In genomic region chr8:88269107-88269875, GRCm38 (mm10) we compare ENCODE assay signal across 9 mouse cellular contexts. TPM values are rescaled to one million over a fixed set of nuclear protein-coding genes. Genes with fewer than 3 reads are reported as not detected.
DNase-seq lines count a peak whose midpoint lies in the region; ATAC-seq and TF ChIP-seq lines count a peak whose summit lies in the region.
"Had no signal": no experiment of that assay in that cellular context is flagged by ENCODE, and none has a peak within 500 bp of the region (broad histone marks: within the 10 kb centered on the region; RNA-seq: fewer than 3 reads in every experiment).

No protein-coding gene starts in this region.

- H3K9ac ChIP-seq in liver, postnatal 0 days (replicated peaks), result no peak overlapping the region
- no peak overlapping the region for H3K9ac ChIP-seq in liver, embryonic 12.5 days
- H3K9ac ChIP-seq: lung, embryonic 15.5 days had no signal

- no peak for ATAC-seq in liver, postnatal 0 days
- ATAC-seq in liver, embryonic 12.5 days, result no peak

- no peak overlapping the region for H3K27ac ChIP-seq in liver, postnatal 0 days (ENCODE audit: low read depth)
- no peak overlapping the region for H3K27ac ChIP-seq in liver, embryonic 12.5 days
- H3K27ac ChIP-seq: lung, embryonic 15.5 days had no signal

- H3K27me3 ChIP-seq in liver, postnatal 0 days (ENCODE audit: insufficient read depth, low read length), result peaks cover 13% of the 10 kb centered on the region
- H3K27me3 ChIP-seq in liver, embryonic 12.5 days (replicated peaks), result peaks cover 26% of the 10 kb centered on the region
- H3K27me3 ChIP-seq in C2C12 (ENCODE audit: control insufficient read depth, insufficient read depth, insufficient read length), result no peaks in the 10 kb centered on the region

- H3K36me3 ChIP-seq in liver, postnatal 0 days (replicated peaks; ENCODE audit: insufficient read depth, low read length), result no peaks in the 10 kb centered on the region
- no peaks in the 10 kb centered on the region for H3K36me3 ChIP-seq in liver, embryonic 12.5 days
- no peaks in the 10 kb centered on the region for H3K36me3 ChIP-seq in C2C12 (ENCODE audit: control insufficient read depth, insufficient read depth)
- H3K36me3 ChIP-seq: lung, embryonic 15.5 days had no signal

- 52% methylated on average over 7 of the region's 7 CpGs for WGBS in liver, postnatal 0 days (ENCODE audit: insufficient replicate concordance)
- 51% methylated on average over 7 of the region's 7 CpGs for WGBS in liver, embryonic 12.5 days (ENCODE audit: insufficient replicate concordance)

- H3ac ChIP-seq in C2C12 (ENCODE audit: control insufficient read depth, insufficient read length, low read depth), result no peak overlapping the region

- peaks cover 16% of the 10 kb centered on the region for H3K4me1 ChIP-seq in liver, postnatal 0 days (ENCODE audit: insufficient read depth)
- H3K4me1 ChIP-seq in liver, embryonic 12.5 days, result peaks cover 34% of the 10 kb centered on the region

- peaks cover 21% of the 10 kb centered on the region for H3K79me2 ChIP-seq in C2C12 (ENCODE audit: control insufficient read depth, insufficient read depth)

- peaks cover 17% of the 10 kb centered on the region for H3K79me3 ChIP-seq in C2C12 (ENCODE audit: low read depth)

- TF ChIP-seq CTCF in liver, postnatal 0 days (IDR thresholded peaks at IDR 0.05; ENCODE audit: low read depth), result peak; percentile 56
- TF ChIP-seq CTCF in C2C12 (IDR thresholded peaks at IDR 0.05; ENCODE audit: control insufficient read depth, insufficient read depth, insufficient read length), result no peak

- H3K4me2 ChIP-seq in liver, postnatal 0 days (ENCODE audit: low read depth, low read length), result no peak overlapping the region
- no peak overlapping the region for H3K4me2 ChIP-seq in liver, embryonic 12.5 days
- H3K4me2 ChIP-seq: lung, embryonic 15.5 days had no signal

- peak; percentile 16 for DNase-seq in liver, postnatal 0 days
- DNase-seq in 416B (ENCODE audit: low read depth), result peak; percentile 52
- DNase-seq in fat pad, adult 2 months (ENCODE audit: extremely low read depth, low read depth, low spot score), result peak; percentile 70
- DNase-seq in adrenal gland, adult 18-20 months (ENCODE audit: low spot score in 2 of 2), result no peak
- no peak for DNase-seq in cerebellum, adult 11 months
- DNase-seq: left cerebral cortex, postnatal 4 days had no signal

- no peak for TF ChIP-seq EP300 in liver, postnatal 0 days (IDR thresholded peaks at IDR 0.05; ENCODE audit: low read depth)

- H3K4me3 ChIP-seq in liver, postnatal 0 days (ENCODE audit: low read depth, low read length), result no peak overlapping the region
- H3K4me3 ChIP-seq in liver, embryonic 12.5 days, result no peak overlapping the region
- no peak overlapping the region for H3K4me3 ChIP-seq in C2C12 (ENCODE audit: insufficient read depth, poor library complexity, severe bottlenecking)
- H3K4me3 ChIP-seq: lung, embryonic 15.5 days had no signal

- H3K9me3 ChIP-seq in liver, postnatal 0 days (ENCODE audit: low read length), result no peaks in the 10 kb centered on the region
- no peaks in the 10 kb centered on the region for H3K9me3 ChIP-seq in liver, embryonic 12.5 days (replicated peaks)
- H3K9me3 ChIP-seq: lung, embryonic 15.5 days had no signal

TF ChIP-seq in C2C12, 6 proteins besides CTCF, POLR2A, EP300 and RAD21:
- no peak for TF ChIP-seq FOSL1 (IDR thresholded peaks at IDR 0.05; ENCODE audit: insufficient read depth, low read length, poor library complexity, severe bottlenecking)
- TF ChIP-seq MYOD1 (IDR thresholded peaks at IDR 0.05; ENCODE audit: control insufficient read depth, insufficient read length, low read depth), result peak; percentile 41

RNA-seq across cellular contexts. Expression of gene Adcy7, which starts 2.9 kb away (rescaled TPM):
- 8.1 and 8.4 TPM in 2 replicates for polyA plus RNA-seq in liver, postnatal 0 days (2015; fragmentation: Nextera tagmentation; extraction: Ambion mirVana)
- polyA plus RNA-seq in liver, embryonic 12.5 days (2016; fragmentation: Nextera tagmentation; extraction: Ambion mirVana), result 38.0 and 41.6 TPM in 2 replicates
- 66.9 TPM for polyA plus RNA-seq in C2C12 (2012; fragmentation: generic; extraction: Trizol)
- total RNA-seq in adrenal gland, adult 18-20 months (2021), result 10 to 100 TPM in 1 of 2 experiments, 1 to 10 TPM in 1; 5.7 to 11.4 TPM

Comparison
In these comparisons a context has a peak if more than half of its experiments do, and no peak if none do; other contexts are left out.
1. DNase-seq: peak in liver, postnatal 0 days (single experiment), 416B (single experiment) and fat pad, adult 2 months (single experiment); none in adrenal gland, adult 18-20 months (0 of 2) and cerebellum, adult 11 months (single experiment).